Mouse (Mus musculus) heart, postnatal 0 days (tissue): ENCODE data around the gene Tspan3. TPM values are rescaled to one million over a fixed set of nuclear protein-coding genes. Genes with fewer than 3 reads are reported as not detected.

Experiments
- ATAC-seq: fragments of 200-750 bp; cut with Nextera tagmentation; 2 replicates; pipeline ENCODE4 v1.8.0; 2017; ENCODE audit warnings: low read depth, moderate number of reproducible peaks, moderate library complexity; ENCODE audit not compliant: insufficient read depth
- DNase-seq: peaks from one replicate; pipeline ENCODE4 v3.0.0-alpha.2; 2016; ENCODE audit warnings: low spot score
- H3K27ac ChIP-seq: fragments of 300-500 bp; sonication (generic); 2 replicates; pipeline ENCODE4 v1.5.1; 2014; ENCODE audit warnings: low read depth, mild to moderate bottlenecking
- H3K27me3 ChIP-seq: fragments of 300-500 bp; sonication (generic); 2 replicates; pipeline ENCODE4 v1.6.1; 2014; ENCODE audit warnings: low read length, mixed read lengths; ENCODE audit not compliant: control insufficient read depth, insufficient read depth
- H3K36me3 ChIP-seq: fragments of 300-500 bp; sonication (generic); replicated peaks from 2 replicates; pipeline ENCODE4 v1.6.1; 2014; ENCODE audit warnings: low read length, mixed read lengths; ENCODE audit not compliant: control insufficient read depth, insufficient read depth
- H3K4me1 ChIP-seq: fragments of 300-500 bp; sonication (generic); 2 replicates; pipeline ENCODE4 v1.6.1; 2014; ENCODE audit warnings: antibody characterized with exemption; ENCODE audit not compliant: control insufficient read depth, insufficient read depth
- H3K4me2 ChIP-seq: fragments of 300-500 bp; sonication (generic); 2 replicates; pipeline ENCODE4 v1.6.1; 2014; ENCODE audit warnings: low read depth, mild to moderate bottlenecking, low read length, moderate library complexity
- H3K4me3 ChIP-seq: fragments of 300-500 bp; sonication (generic); 2 replicates; pipeline ENCODE4 v1.5.1; 2014; ENCODE audit warnings: low read depth, low read length
- H3K9ac ChIP-seq: fragments of 300-500 bp; sonication (generic); replicated peaks from 2 replicates; pipeline ENCODE4 v1.6.1; 2014; ENCODE audit warnings: low read depth, low read length, mixed read lengths
- H3K9me3 ChIP-seq: fragments of 300-500 bp; sonication (generic); replicated peaks from 2 replicates; pipeline ENCODE4 v1.6.1; 2016; ENCODE audit warnings: low read length; ENCODE audit not compliant: control insufficient read depth
- CTCF ChIP-seq: IDR thresholded peaks from 2 replicates; pipeline ENCODE4 v1.5.1; 2016; ENCODE audit warnings: antibody characterized with exemption, control low read depth, low read depth
- EP300 ChIP-seq: IDR thresholded peaks from 2 replicates; pipeline ENCODE4 v1.6.1; 2016; ENCODE audit warnings: antibody characterized with exemption, low read depth
- WGBS: fragments of 180-500 bp; shearing (Covaris S2); extraction: QIAGEN DNeasy Blood & Tissue Kit; methylation state at CpG from one replicate; pipeline ENCODE4 v1.1.7; 2014; 5-methylcytosine and 5-hydroxymethylcytosine counted together
- polyA plus RNA-seq: library from polyadenylated mRNA; unstranded; fragments of >200 nt; fragmentation: Nextera tagmentation; extraction: Ambion mirVana; gene quantifications from 2 replicates; pipeline ENCODE4 v1.2.1, GENCODE M21; 2015
- total RNA-seq: library from RNA; depleted of rRNA; stranded (reverse); fragments of >200 nt; gene quantifications from 2 replicates; pipeline ENCODE4 v1.2.3, GENCODE M21; 2014; ENCODE audit warnings: low replicate concordance

The Tspan3 gene
- total and polyA plus RNA-seq, 2 experiments from 2014 or later = 402 to 461 TPM

GRCm38 (mm10) chr9:56129951-56130350 lies 35.3 kb downstream of the Tspan3 start:
- 88% methylated on average over 3 of the region's 3 CpGs for WGBS
- ATAC-seq (no peak), DNase-seq (no peak)
- peaks cover 39% of the 10 kb centered on the region for H3K4me1 ChIP-seq
- H3K4me3 ChIP-seq = no peak overlapping the region
- no peak overlapping the region for H3K9ac ChIP-seq
- peaks cover 46% of the 10 kb centered on the region for H3K36me3 ChIP-seq
- H3K27ac ChIP-seq = peak overlapping the region; percentile 6; the same call in 1 of the 2 replicates
- no peaks in the 10 kb centered on the region for H3K27me3 ChIP-seq
- no peak overlapping the region for H3K4me2 ChIP-seq
- TF ChIP-seq EP300 (no peak), CTCF (no peak)
- no peaks in the 10 kb centered on the region for H3K9me3 ChIP-seq

DNA sequence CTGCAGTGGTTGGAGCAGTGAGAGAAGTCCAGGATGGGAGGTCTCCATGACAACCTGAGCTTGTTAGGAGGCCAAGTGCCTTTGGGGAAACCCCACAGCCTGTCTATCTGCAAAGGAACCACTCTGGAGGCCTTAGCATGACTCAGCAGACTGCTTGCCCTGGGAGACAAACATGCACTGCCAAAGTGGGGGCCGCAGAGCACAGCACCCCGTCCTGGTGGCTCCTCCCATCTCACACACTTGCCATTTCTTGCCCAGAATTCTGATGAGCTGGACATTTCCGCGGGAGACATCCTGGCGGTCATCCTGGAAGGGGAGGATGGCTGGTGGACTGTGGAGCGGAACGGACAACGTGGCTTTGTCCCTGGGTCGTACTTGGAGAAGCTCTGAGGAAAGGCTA lies 36.9 kb downstream of the Tspan3 start:
- Histone ChIP-seq H3K27ac (no peak overlapping the region), H3K36me3 (peaks cover 31% of the 10 kb centered on the region), H3K4me3 (no peak overlapping the region), H3K27me3 (no peaks in the 10 kb centered on the region), H3K4me2 (no peak overlapping the region), H3K9ac (no peak overlapping the region), H3K9me3 (no peaks in the 10 kb centered on the region), H3K4me1 (peaks cover 23% of the 10 kb centered on the region)
- DNase-seq = no peak
- ATAC-seq = no peak
- 74% methylated on average over 9 of the region's 9 CpGs for WGBS
- TF ChIP-seq EP300 (no peak), CTCF (no peak)

DNA sequence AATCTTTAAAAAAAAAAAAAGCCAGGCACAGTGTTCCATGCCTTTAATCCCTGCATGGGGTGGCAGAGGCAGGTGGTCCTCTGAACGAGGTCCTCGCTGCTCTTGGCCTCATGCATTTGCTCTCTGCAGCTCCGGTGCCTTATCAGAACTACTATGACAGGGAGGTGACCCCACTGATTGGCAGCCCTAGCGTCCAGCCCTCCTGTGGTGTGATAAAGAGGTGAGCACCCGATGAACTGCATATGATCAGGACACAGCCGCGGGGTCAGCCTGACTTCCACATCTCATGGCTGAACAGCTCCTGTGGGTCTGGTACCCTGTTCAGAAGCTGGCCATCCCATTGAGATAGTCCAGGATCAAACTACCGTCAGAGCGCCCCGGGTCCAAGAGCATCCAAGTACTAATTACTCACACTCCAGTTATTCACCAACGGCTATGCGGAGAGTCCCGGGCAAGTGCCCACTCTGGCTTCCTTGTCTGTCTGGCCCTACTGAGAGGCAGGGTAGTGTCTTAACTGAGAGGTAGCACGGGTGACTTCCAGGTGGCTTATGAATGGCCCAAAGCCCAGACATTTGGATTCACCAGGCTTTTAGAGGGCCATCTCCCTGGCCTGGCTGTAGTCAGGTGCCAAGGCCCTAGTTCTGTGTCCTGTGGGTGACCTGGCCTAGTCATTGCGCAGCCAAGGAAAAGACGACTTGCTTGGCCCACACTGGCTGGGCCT lies 38.7 kb downstream of the Tspan3 start:
- WGBS = 50% methylated on average over 16 of the region's 16 CpGs
- Histone ChIP-seq H3K36me3 (peaks cover 19% of the 10 kb centered on the region), H3K9ac (no peak overlapping the region), H3K27me3 (no peaks in the 10 kb centered on the region), H3K27ac (no peak overlapping the region), H3K4me1 (peaks cover 16% of the 10 kb centered on the region), H3K9me3 (no peaks in the 10 kb centered on the region), H3K4me3 (no peak overlapping the region), H3K4me2 (no peak overlapping the region)
- ATAC-seq (no peak), DNase-seq (no peak)
- TF ChIP-seq CTCF (no peak), EP300 (no peak)

- H3K4me1 ChIP-seq = no peaks in the 10 kb centered on the region; the same call in none of the 2 replicates
- WGBS = 32% methylated on average over 10 of the region's 11 CpGs
- H3K4me2 ChIP-seq = no peak overlapping the region
- H3K27ac ChIP-seq = no peak overlapping the region
- no peak for TF ChIP-seq CTCF
- TF ChIP-seq EP300 = no peak
- DNase-seq (no peak), ATAC-seq (no peak)
- no peak overlapping the region for H3K9ac ChIP-seq
- no peaks in the 10 kb centered on the region for H3K27me3 ChIP-seq
- H3K36me3 ChIP-seq = peaks cover 9% of the 10 kb centered on the region
- no peak overlapping the region for H3K4me3 ChIP-seq
- H3K9me3 ChIP-seq = no peaks in the 10 kb centered on the region
These were observed 40.7 kb downstream of the Tspan3 start for GRCm38 (mm10) chr9:56124561-56124960.

- Histone ChIP-seq H3K4me1 (peaks cover 2% of the 10 kb centered on the region; the same call in 1 of the 2 replicates), H3K4me2 (no peak overlapping the region), H3K36me3 (no peaks in the 10 kb centered on the region; the same call in 1 of the 2 replicates), H3K9ac (no peak overlapping the region), H3K4me3 (no peak overlapping the region), H3K27me3 (no peaks in the 10 kb centered on the region), H3K27ac (no peak overlapping the region), H3K9me3 (no peaks in the 10 kb centered on the region)
- no peak for ATAC-seq
- no peak for DNase-seq
- WGBS = 29% methylated on average over 7 of the region's 7 CpGs
- no peak for TF ChIP-seq CTCF
- no peak for TF ChIP-seq EP300
These were observed 41.7 kb downstream of the Tspan3 start for GRCm38 (mm10) chr9:56123613-56124012.
